Mouse (Mus musculus): ENCODE measurements around the gene Gm11172. TPM values are rescaled to one million over a fixed set of nuclear protein-coding genes. Genes with fewer than 3 reads are reported as not detected.
"Not testable (repeated sequence)": the region's sequence is repeated elsewhere in the genome, so short reads cannot be mapped to it uniquely, and the experiment has no call there.

Gene Gm11172
- polyA plus RNA-seq, 2 experiments = not detected

DNA sequence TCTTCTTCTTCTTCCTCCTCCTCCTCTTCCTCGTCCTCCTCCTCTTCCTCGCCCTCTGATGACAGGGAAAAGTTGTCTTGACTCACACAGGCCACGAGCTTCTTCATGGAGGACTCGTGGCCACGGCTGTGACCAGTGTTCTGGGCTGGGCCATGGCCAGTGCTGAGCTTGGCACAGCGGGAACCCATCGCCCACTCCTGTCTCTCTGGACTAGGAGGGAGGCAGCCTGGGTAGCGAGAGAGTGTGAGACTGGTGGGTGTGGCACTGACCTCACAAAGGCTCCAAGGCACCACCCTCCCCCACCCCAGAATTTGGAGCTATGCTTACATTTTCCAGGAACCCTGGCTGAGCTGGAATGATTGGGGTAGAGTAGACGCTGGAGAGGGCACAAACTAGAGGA lies 22.0 kb upstream of the Gm11172 start, which contains the start of gene Prm3:
Gene Prm3 (minus strand): TSS at position 213 of the 400 bp plus-strand sequence.
- Histone ChIP-seq H3K4me3 (replicated peaks; ENCODE audit: low read length) (no peak within 1 kb of the TSS), H3K4me1 (ENCODE audit: control insufficient read depth, insufficient read depth, low read length) (peaks cover 6% of the 10 kb centered on the region; the same call in 1 of the 2 replicates), H3K9me3 (ENCODE audit: control insufficient read depth, low read length) (no peaks in the 10 kb centered on the region), H3K4me2 (replicated peaks; ENCODE audit: low read depth, low read length, severe bottlenecking) (no peak within 1 kb of the TSS), H3K36me3 (ENCODE audit: control insufficient read depth, insufficient read depth, low read length) (no peaks in the 10 kb centered on the region), H3K9ac (ENCODE audit: low read depth, low read length, severe bottlenecking) (no peak within 1 kb of the TSS), H3K27me3 (ENCODE audit: control insufficient read depth, insufficient read depth, low read length) (0 out of 2 replicates have a peak, but pooled peaks cover 2% of the 10 kb centered on the region), H3K27ac (replicated peaks; ENCODE audit: low read depth, low read length) (no peak within 1 kb of the TSS)
- no peak for TF ChIP-seq POLR2A (IDR thresholded peaks at IDR 0.05; ENCODE audit: borderline replicate concordance, extremely low read depth, insufficient read depth, insufficient read length)
- 64% methylated on average over 9 of the region's 9 CpGs for WGBS
- no peak for DNase-seq (ENCODE audit: low spot score)
- ATAC-seq (ENCODE audit: low FRiP score, low read depth) = no peak

DNA sequence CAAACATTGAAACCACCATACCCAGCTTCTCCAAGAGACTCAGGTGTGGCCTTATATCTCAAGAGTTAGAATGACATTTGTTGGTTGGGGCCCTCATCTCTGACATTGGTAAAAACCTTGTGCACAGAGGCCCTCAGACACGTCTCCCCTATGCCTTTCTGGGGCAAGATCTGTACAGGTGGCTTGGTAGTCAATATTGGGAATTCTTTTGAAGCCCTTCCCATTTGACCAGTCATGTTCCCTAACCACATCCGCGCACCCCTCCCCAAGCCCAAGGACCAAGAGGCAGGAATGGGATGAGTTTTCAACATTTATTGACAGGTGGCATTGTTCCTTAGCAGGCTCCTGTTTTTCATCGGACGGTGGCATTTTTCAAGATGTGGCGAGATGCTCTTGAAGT lies 16.7 kb upstream of the Gm11172 start, which contains the start of gene Prm2:
Gene Prm2 (minus strand): TSS at position 101 of the 400 bp plus-strand sequence.
- no peak for TF ChIP-seq POLR2A (IDR thresholded peaks at IDR 0.05; ENCODE audit: borderline replicate concordance, extremely low read depth, insufficient read depth, insufficient read length)
- no peaks in the 10 kb centered on the region for H3K9me3 ChIP-seq (ENCODE audit: control insufficient read depth, low read length)
- H3K4me3 ChIP-seq (replicated peaks; ENCODE audit: low read length) = no peak within 1 kb of the TSS
- H3K36me3 ChIP-seq (ENCODE audit: control insufficient read depth, insufficient read depth, low read length) = no peaks in the 10 kb centered on the region
- H3K4me2 ChIP-seq (replicated peaks; ENCODE audit: low read depth, low read length, severe bottlenecking) = no peak within 1 kb of the TSS
- DNase-seq (ENCODE audit: low spot score) (no peak), ATAC-seq (ENCODE audit: low FRiP score, low read depth) (no peak)
- H3K27ac ChIP-seq (replicated peaks; ENCODE audit: low read depth, low read length) = no peak within 1 kb of the TSS
- 86% methylated on average over 6 of the region's 6 CpGs for WGBS
- no peaks in the 10 kb centered on the region for H3K4me1 ChIP-seq (ENCODE audit: control insufficient read depth, insufficient read depth, low read length)
- peaks cover 17% of the 10 kb centered on the region; the same call in 1 of the 2 replicates for H3K27me3 ChIP-seq (ENCODE audit: control insufficient read depth, insufficient read depth, low read length)
- no peak within 1 kb of the TSS for H3K9ac ChIP-seq (ENCODE audit: low read depth, low read length, severe bottlenecking)

DNA sequence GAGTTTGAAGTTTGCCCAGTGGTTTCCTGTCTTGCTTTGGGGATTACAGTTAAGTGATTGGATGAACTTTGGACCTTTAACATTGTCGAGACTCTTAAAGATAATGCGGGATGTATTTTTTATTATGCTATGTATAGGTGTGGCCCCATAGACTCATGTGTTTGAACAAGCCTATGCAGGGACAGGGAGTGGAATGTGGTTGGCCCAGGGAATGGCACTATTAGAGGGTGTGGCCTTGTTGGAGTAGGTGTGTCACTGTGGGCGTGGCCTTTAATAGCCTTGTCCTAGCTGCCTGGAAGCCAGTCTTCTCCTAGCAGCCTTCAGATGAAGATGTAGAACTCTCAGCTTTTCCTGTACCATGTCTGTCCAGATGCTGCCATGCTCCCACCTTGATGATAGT lies 10.3 kb upstream of the Gm11172 start:
- H3K9me3 ChIP-seq (ENCODE audit: control insufficient read depth, low read length); ATAC-seq (ENCODE audit: low FRiP score, low read depth); DNase-seq (ENCODE audit: low spot score); H3K36me3 ChIP-seq (ENCODE audit: control insufficient read depth, insufficient read depth, low read length); H3K27me3 ChIP-seq (ENCODE audit: control insufficient read depth, insufficient read depth, low read length); H3K4me3 ChIP-seq (replicated peaks; ENCODE audit: low read length); H3K4me1 ChIP-seq (ENCODE audit: control insufficient read depth, insufficient read depth, low read length); H3K4me2 ChIP-seq (replicated peaks; ENCODE audit: low read depth, low read length, severe bottlenecking); H3K9ac ChIP-seq (ENCODE audit: low read depth, low read length, severe bottlenecking); H3K27ac ChIP-seq (replicated peaks; ENCODE audit: low read depth, low read length): not testable (repeated sequence)
- 83% methylated on average over 3 of the region's 3 CpGs for WGBS

DNA sequence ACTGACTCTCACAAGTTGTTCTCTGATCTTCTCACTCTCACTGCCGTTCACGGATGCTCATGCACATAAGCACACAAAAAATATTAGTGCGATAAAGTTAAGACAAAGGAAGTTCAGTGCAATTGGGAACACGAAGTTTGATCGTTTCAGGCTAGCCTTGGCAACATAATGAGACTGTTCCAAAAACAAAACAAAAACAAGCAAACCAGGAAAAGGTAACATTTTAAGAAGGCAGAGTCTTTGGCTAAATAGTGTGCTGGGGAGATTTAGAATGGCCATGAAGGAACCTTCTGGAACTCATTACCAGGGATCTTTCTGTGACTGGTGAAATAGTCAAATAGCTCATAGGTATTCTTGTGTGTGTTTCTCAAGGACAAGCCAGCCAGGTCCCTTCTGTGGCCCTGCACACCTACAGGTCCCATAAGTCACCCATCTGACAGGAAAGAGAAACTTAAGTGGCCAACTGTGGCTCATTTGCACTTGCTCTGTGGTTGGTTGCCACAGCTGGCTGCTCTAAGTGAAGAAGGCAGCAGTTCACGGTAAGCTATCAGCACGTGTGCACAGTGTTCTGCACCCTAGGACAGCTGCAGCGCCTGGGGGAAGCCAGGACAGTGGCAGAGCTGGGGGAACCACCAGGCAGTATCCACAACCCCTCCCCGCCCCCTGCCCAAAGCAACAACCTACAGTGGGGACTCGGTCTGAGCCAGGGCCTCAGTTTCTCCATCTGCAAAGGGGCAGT lies 6.8 kb upstream of the Gm11172 start, which contains the start of gene Prm1:
Gene Prm1 (minus strand): TSS at position 51 of the 739 bp plus-strand sequence.
- no peak for TF ChIP-seq POLR2A (IDR thresholded peaks at IDR 0.05; ENCODE audit: borderline replicate concordance, extremely low read depth, insufficient read depth, insufficient read length)
- WGBS = 62% methylated on average over 10 of the region's 10 CpGs
- H3K36me3 ChIP-seq (ENCODE audit: control insufficient read depth, insufficient read depth, low read length) = no peaks in the 10 kb centered on the region
- ATAC-seq (ENCODE audit: low FRiP score, low read depth) (no peak), DNase-seq (ENCODE audit: low spot score) (no peak)
- H3K9ac ChIP-seq (ENCODE audit: low read depth, low read length, severe bottlenecking) = no peak within 1 kb of the TSS
- no peak within 1 kb of the TSS for H3K27ac ChIP-seq (replicated peaks; ENCODE audit: low read depth, low read length)
- no peaks in the 10 kb centered on the region for H3K27me3 ChIP-seq (ENCODE audit: control insufficient read depth, insufficient read depth, low read length)
- H3K9me3 ChIP-seq (ENCODE audit: control insufficient read depth, low read length) = no peaks in the 10 kb centered on the region
- H3K4me2 ChIP-seq (replicated peaks; ENCODE audit: low read depth, low read length, severe bottlenecking) = no peak within 1 kb of the TSS
- H3K4me3 ChIP-seq (replicated peaks; ENCODE audit: low read length) = no peak within 1 kb of the TSS
- 0 out of 2 replicates have a peak, but pooled peaks cover 4% of the 10 kb centered on the region for H3K4me1 ChIP-seq (ENCODE audit: control insufficient read depth, insufficient read depth, low read length)

DNA sequence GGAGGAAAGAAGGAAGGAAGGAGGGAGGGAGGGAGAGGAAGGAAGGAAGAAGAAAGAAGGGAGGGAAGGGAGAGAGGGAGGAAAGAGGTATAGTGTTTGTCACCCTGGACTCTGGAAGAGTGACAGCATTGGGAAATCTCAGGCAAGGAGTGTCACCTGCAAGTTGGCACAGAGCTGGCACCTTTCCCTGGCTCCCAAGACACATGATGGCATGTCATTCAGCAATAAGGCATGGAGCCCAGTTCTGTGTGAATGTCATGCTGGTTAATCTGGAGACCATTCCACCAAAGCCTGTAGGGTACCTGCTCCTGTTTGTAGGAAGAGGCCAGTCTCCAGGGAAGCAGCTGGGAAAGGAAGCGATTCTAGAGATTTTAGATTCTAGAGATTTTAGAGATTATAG lies 2.3 kb upstream of the Gm11172 start:
- Histone ChIP-seq H3K9ac (ENCODE audit: low read depth, low read length, severe bottlenecking) (no peak overlapping the region), H3K4me3 (replicated peaks; ENCODE audit: low read length) (no peak overlapping the region), H3K36me3 (ENCODE audit: control insufficient read depth, insufficient read depth, low read length) (no peaks in the 10 kb centered on the region), H3K9me3 (ENCODE audit: control insufficient read depth, low read length) (no peaks in the 10 kb centered on the region), H3K4me2 (replicated peaks; ENCODE audit: low read depth, low read length, severe bottlenecking) (no peak overlapping the region), H3K27me3 (ENCODE audit: control insufficient read depth, insufficient read depth, low read length) (no peaks in the 10 kb centered on the region), H3K27ac (replicated peaks; ENCODE audit: low read depth, low read length) (no peak overlapping the region), H3K4me1 (ENCODE audit: control insufficient read depth, insufficient read depth, low read length) (0 out of 2 replicates have a peak, but pooled peaks cover 4% of the 10 kb centered on the region)
- DNase-seq (ENCODE audit: low spot score) (no peak), ATAC-seq (ENCODE audit: low FRiP score, low read depth) (no peak)
- 100% methylated on average over 1 of the region's 1 CpGs for WGBS
- TF ChIP-seq POLR2A (IDR thresholded peaks at IDR 0.05; ENCODE audit: borderline replicate concordance, extremely low read depth, insufficient read depth, insufficient read length) = no peak

All from limb, embryonic 14.5 days (tissue).